Mouse (Mus musculus) thymus, postnatal 0 days (tissue): ENCODE results near the gene Gm5861. TPM values are rescaled to one million over a fixed set of nuclear protein-coding genes. Genes with fewer than 3 reads are reported as not detected.
"Not testable (repeated sequence)": the region's sequence is repeated elsewhere in the genome, so short reads cannot be mapped to it uniquely, and the experiment has no call there.

Experiments used
- DNase-seq: peaks from one replicate; pipeline ENCODE4 v3.0.0-alpha.2; 2015; ENCODE audit warnings: low spot score
- polyA plus RNA-seq: library from polyadenylated mRNA; unstranded; fragments of >200 nt; fragmentation: Nextera tagmentation; extraction: Ambion mirVana; gene quantifications from 2 replicates; pipeline ENCODE4 v1.2.1, GENCODE M21; 2015

Gm5861 gene
- polyA plus RNA-seq: 0.16 TPM in 1 of 2 replicates, not detected in the other

DNA sequence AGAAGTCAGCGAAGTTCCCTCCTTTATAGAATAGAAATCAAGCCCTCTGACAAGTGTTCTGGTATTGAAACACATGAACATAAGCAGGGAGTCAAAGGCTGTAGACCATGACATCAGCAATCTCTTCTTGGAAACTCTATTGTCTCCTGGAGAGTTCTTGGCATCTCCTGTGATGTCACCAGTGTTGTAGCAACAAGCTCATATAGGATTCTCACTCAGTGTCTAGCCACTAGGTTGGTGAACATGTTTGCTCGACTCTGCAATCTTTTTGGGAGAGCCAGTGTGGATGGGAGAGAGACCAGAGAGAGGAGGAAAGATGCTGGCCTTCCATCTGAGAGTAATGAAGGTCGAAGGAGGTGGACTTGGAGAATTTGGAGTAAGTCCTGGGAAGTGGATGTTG is at the start of gene Gm5861:
TSS of gene Gm5861 (plus strand) at position 301 of the 400 bp plus-strand sequence.
- not testable (repeated sequence) for DNase-seq

GRCm38 (mm10) chr5:11138031-11138430 is 44.8 kb upstream of the Gm5861 start:
- DNase-seq: not testable (repeated sequence)

Other genes with a start within 250 kb of the Gm5861 start
- not detected in 2 replicates for gene Gm8871, start 235.3 kb upstream of the Gm5861 start, polyA plus RNA-seq
- not detected in 2 replicates for gene Gm8857, start 235.3 kb upstream of the Gm5861 start, polyA plus RNA-seq
- gene Gm8879, start 55.4 kb upstream of the Gm5861 start, polyA plus RNA-seq: 0.18 TPM in 1 of 2 replicates, not detected in the other
- gene Gm8890, start 73.0 kb downstream of the Gm5861 start, polyA plus RNA-seq: 0.19 TPM in 1 of 2 replicates, not detected in the other
- gene Speer1, start 158.4 kb downstream of the Gm5861 start, polyA plus RNA-seq: 0.23 TPM in 1 of 2 replicates, not detected in the other
- 0.22 TPM in 1 of 2 replicates, not detected in the other for gene Gm8897, start 233.3 kb downstream of the Gm5861 start, polyA plus RNA-seq